Mouse (Mus musculus): ENCODE data around the gene Nprl3. TPM values are rescaled to one million over a fixed set of nuclear protein-coding genes. Genes with fewer than 3 reads are reported as not detected.

Gene Nprl3
- polyA plus RNA-seq, 1 experiment from 2014 or later: 50.2 TPM

- H3K36me3 ChIP-seq (ENCODE audit: insufficient read depth, low read length): no peaks in the 10 kb centered on the region
- H3K27me3 ChIP-seq (ENCODE audit: insufficient read depth, low read length): no peaks in the 10 kb centered on the region
- 82% methylated on average over 5 of the region's 5 CpGs for WGBS
- H3K4me2 ChIP-seq (replicated peaks; ENCODE audit: low read depth, low read length): no peak overlapping the region
- H3K4me3 ChIP-seq (ENCODE audit: low read length): no peak overlapping the region
- no peak overlapping the region for H3K9ac ChIP-seq (replicated peaks; ENCODE audit: low read length)
- no peak overlapping the region for H3K27ac ChIP-seq (ENCODE audit: low read length)
- H3K4me1 ChIP-seq (ENCODE audit: insufficient read depth, low read length): no peaks in the 10 kb centered on the region
- H3K9me3 ChIP-seq (ENCODE audit: low read length): no peaks in the 10 kb centered on the region
- ATAC-seq (ENCODE audit: low FRiP score, low TSS enrichment): no peak
Observed at GRCm38 (mm10) chr11:32194626-32195025, 72.9 kb downstream of the Nprl3 start.

- H3K27ac ChIP-seq (ENCODE audit: low read length): no peak overlapping the region
- no peak overlapping the region for H3K4me2 ChIP-seq (replicated peaks; ENCODE audit: low read depth, low read length)
- no peak overlapping the region for H3K9ac ChIP-seq (replicated peaks; ENCODE audit: low read length)
- no peaks in the 10 kb centered on the region for H3K36me3 ChIP-seq (ENCODE audit: insufficient read depth, low read length)
- H3K4me3 ChIP-seq (ENCODE audit: low read length): no peak overlapping the region
- ATAC-seq (ENCODE audit: low FRiP score, low TSS enrichment): no peak
- WGBS: 77% methylated on average over 10 of the region's 10 CpGs
- no peaks in the 10 kb centered on the region for H3K27me3 ChIP-seq (ENCODE audit: insufficient read depth, low read length)
- no peaks in the 10 kb centered on the region for H3K9me3 ChIP-seq (ENCODE audit: low read length)
- H3K4me1 ChIP-seq (ENCODE audit: insufficient read depth, low read length): no peaks in the 10 kb centered on the region
Observed at GRCm38 (mm10) chr11:32194086-32194485, 73.4 kb downstream of the Nprl3 start.

- no peak for ATAC-seq (ENCODE audit: low FRiP score, low TSS enrichment)
- no peaks in the 10 kb centered on the region for H3K36me3 ChIP-seq (ENCODE audit: insufficient read depth, low read length)
- H3K27me3 ChIP-seq (ENCODE audit: insufficient read depth, low read length): no peaks in the 10 kb centered on the region
- no peak overlapping the region for H3K4me2 ChIP-seq (replicated peaks; ENCODE audit: low read depth, low read length)
- H3K4me1 ChIP-seq (ENCODE audit: insufficient read depth, low read length): no peaks in the 10 kb centered on the region
- H3K4me3 ChIP-seq (ENCODE audit: low read length): no peak overlapping the region
- no peak overlapping the region for H3K9ac ChIP-seq (replicated peaks; ENCODE audit: low read length)
- 79% methylated on average over 10 of the region's 10 CpGs for WGBS
- no peaks in the 10 kb centered on the region for H3K9me3 ChIP-seq (ENCODE audit: low read length)
- H3K27ac ChIP-seq (ENCODE audit: low read length): no peak overlapping the region
Observed at GRCm38 (mm10) chr11:32193156-32193555, 74.4 kb downstream of the Nprl3 start.

GRCm38 (mm10) chr11:32190603-32191110 is 76.8 kb downstream of the Nprl3 start:
- Histone ChIP-seq H3K36me3 (ENCODE audit: insufficient read depth, low read length) (no peaks in the 10 kb centered on the region), H3K9ac (replicated peaks; ENCODE audit: low read length) (no peak overlapping the region), H3K27me3 (ENCODE audit: insufficient read depth, low read length) (no peaks in the 10 kb centered on the region), H3K9me3 (ENCODE audit: low read length) (0 out of 2 replicates have a peak, but pooled peaks cover 2% of the 10 kb centered on the region), H3K4me3 (ENCODE audit: low read length) (no peak overlapping the region), H3K4me2 (replicated peaks; ENCODE audit: low read depth, low read length) (no peak overlapping the region), H3K27ac (ENCODE audit: low read length) (no peak overlapping the region), H3K4me1 (ENCODE audit: insufficient read depth, low read length) (no peaks in the 10 kb centered on the region)
- 70% methylated on average over 13 of the region's 13 CpGs for WGBS
- no peak for ATAC-seq (ENCODE audit: low FRiP score, low TSS enrichment)

- 84% methylated on average over 9 of the region's 9 CpGs for WGBS
Observed at GRCm38 (mm10) chr11:32190119-32190518, 77.4 kb downstream of the Nprl3 start.

GRCm38 (mm10) chr11:32189434-32189833 is 78.1 kb downstream of the Nprl3 start:
- WGBS: 72% methylated on average over 5 of the region's 5 CpGs
- H3K27me3 ChIP-seq (ENCODE audit: insufficient read depth, low read length): no peaks in the 10 kb centered on the region
- no peak overlapping the region for H3K4me3 ChIP-seq (ENCODE audit: low read length)
- no peak overlapping the region for H3K4me2 ChIP-seq (replicated peaks; ENCODE audit: low read depth, low read length)
- no peak for ATAC-seq (ENCODE audit: low FRiP score, low TSS enrichment)
- H3K9me3 ChIP-seq (ENCODE audit: low read length): 0 out of 2 replicates have a peak, but pooled peaks cover 2% of the 10 kb centered on the region
- H3K9ac ChIP-seq (replicated peaks; ENCODE audit: low read length): no peak overlapping the region
- H3K27ac ChIP-seq (ENCODE audit: low read length): no peak overlapping the region
- H3K36me3 ChIP-seq (ENCODE audit: insufficient read depth, low read length): no peaks in the 10 kb centered on the region
- no peaks in the 10 kb centered on the region for H3K4me1 ChIP-seq (ENCODE audit: insufficient read depth, low read length)

More at GRCm38 (mm10) chr11:32190119-32190518, 77.4 kb downstream of the Nprl3 start:
- Histone ChIP-seq H3K27ac (ENCODE audit: low read length) (no peak overlapping the region), H3K4me1 (ENCODE audit: insufficient read depth, low read length) (no peaks in the 10 kb centered on the region), H3K36me3 (ENCODE audit: insufficient read depth, low read length) (no peaks in the 10 kb centered on the region), H3K27me3 (ENCODE audit: insufficient read depth, low read length) (no peaks in the 10 kb centered on the region), H3K9me3 (ENCODE audit: low read length) (0 out of 2 replicates have a peak, but pooled peaks cover 2% of the 10 kb centered on the region), H3K9ac (replicated peaks; ENCODE audit: low read length) (no peak overlapping the region), H3K4me3 (ENCODE audit: low read length) (no peak overlapping the region), H3K4me2 (replicated peaks; ENCODE audit: low read depth, low read length) (no peak overlapping the region)
- no peak for ATAC-seq (ENCODE audit: low FRiP score, low TSS enrichment)

GRCm38 (mm10) chr11:32188881-32189280 is 78.6 kb downstream of the Nprl3 start:
- ATAC-seq (ENCODE audit: low FRiP score, low TSS enrichment): no peak
- H3K4me2 ChIP-seq (replicated peaks; ENCODE audit: low read depth, low read length): no peak overlapping the region
- 0 out of 2 replicates have a peak, but pooled peaks cover 2% of the 10 kb centered on the region for H3K9me3 ChIP-seq (ENCODE audit: low read length)
- no peak overlapping the region for H3K4me3 ChIP-seq (ENCODE audit: low read length)
- H3K4me1 ChIP-seq (ENCODE audit: insufficient read depth, low read length): no peaks in the 10 kb centered on the region
- H3K27me3 ChIP-seq (ENCODE audit: insufficient read depth, low read length): no peaks in the 10 kb centered on the region
- H3K36me3 ChIP-seq (ENCODE audit: insufficient read depth, low read length): no peaks in the 10 kb centered on the region
- 82% methylated on average over 12 of the region's 12 CpGs for WGBS
- H3K27ac ChIP-seq (ENCODE audit: low read length): no peak overlapping the region
- H3K9ac ChIP-seq (replicated peaks; ENCODE audit: low read length): no peak overlapping the region

- Histone ChIP-seq H3K9ac (replicated peaks; ENCODE audit: low read length) (no peak overlapping the region), H3K36me3 (ENCODE audit: insufficient read depth, low read length) (no peaks in the 10 kb centered on the region), H3K4me2 (replicated peaks; ENCODE audit: low read depth, low read length) (no peak overlapping the region), H3K27me3 (ENCODE audit: insufficient read depth, low read length) (no peaks in the 10 kb centered on the region), H3K4me3 (ENCODE audit: low read length) (no peak overlapping the region), H3K4me1 (ENCODE audit: insufficient read depth, low read length) (no peaks in the 10 kb centered on the region), H3K27ac (ENCODE audit: low read length) (no peak overlapping the region), H3K9me3 (ENCODE audit: low read length) (0 out of 2 replicates have a peak, but pooled peaks cover 2% of the 10 kb centered on the region)
- no peak for ATAC-seq (ENCODE audit: low FRiP score, low TSS enrichment)
- WGBS: 87% methylated on average over 4 of the region's 4 CpGs
Observed at GRCm38 (mm10) chr11:32187256-32187655, 80.3 kb downstream of the Nprl3 start.

GRCm38 (mm10) chr11:32186031-32186430 is 81.5 kb downstream of the Nprl3 start:
- H3K4me3 ChIP-seq (ENCODE audit: low read length): no peak overlapping the region
- no peak overlapping the region for H3K9ac ChIP-seq (replicated peaks; ENCODE audit: low read length)
- 0 out of 2 replicates have a peak, but pooled peaks cover 2% of the 10 kb centered on the region for H3K9me3 ChIP-seq (ENCODE audit: low read length)
- H3K4me2 ChIP-seq (replicated peaks; ENCODE audit: low read depth, low read length): no peak overlapping the region
- no peaks in the 10 kb centered on the region for H3K4me1 ChIP-seq (ENCODE audit: insufficient read depth, low read length)
- H3K27me3 ChIP-seq (ENCODE audit: insufficient read depth, low read length): 0 out of 2 replicates have a peak, but pooled peaks cover 3% of the 10 kb centered on the region
- no peak for ATAC-seq (ENCODE audit: low FRiP score, low TSS enrichment)
- H3K36me3 ChIP-seq (ENCODE audit: insufficient read depth, low read length): no peaks in the 10 kb centered on the region
- no peak overlapping the region for H3K27ac ChIP-seq (ENCODE audit: low read length)
- 89% methylated on average over 3 of the region's 3 CpGs for WGBS

GRCm38 (mm10) chr11:32184469-32184868 is 83.0 kb downstream of the Nprl3 start:
- H3K4me3 ChIP-seq (ENCODE audit: low read length): no peak overlapping the region
- no peak overlapping the region for H3K9ac ChIP-seq (replicated peaks; ENCODE audit: low read length)
- no peak for ATAC-seq (ENCODE audit: low FRiP score, low TSS enrichment)
- 87% methylated on average over 8 of the region's 8 CpGs for WGBS
- no peaks in the 10 kb centered on the region for H3K36me3 ChIP-seq (ENCODE audit: insufficient read depth, low read length)
- 0 out of 2 replicates have a peak, but pooled peaks cover 3% of the 10 kb centered on the region for H3K27me3 ChIP-seq (ENCODE audit: insufficient read depth, low read length)
- H3K4me1 ChIP-seq (ENCODE audit: insufficient read depth, low read length): no peaks in the 10 kb centered on the region
- no peak overlapping the region for H3K27ac ChIP-seq (ENCODE audit: low read length)
- 0 out of 2 replicates have a peak, but pooled peaks cover 2% of the 10 kb centered on the region for H3K9me3 ChIP-seq (ENCODE audit: low read length)
- no peak overlapping the region for H3K4me2 ChIP-seq (replicated peaks; ENCODE audit: low read depth, low read length)
